Mouse (Mus musculus): ENCODE results near the gene 1700001P01Rik. TPM values are rescaled to one million over a fixed set of nuclear protein-coding genes. Genes with fewer than 3 reads are reported as not detected.
"Not testable (repeated sequence)": the region's sequence is repeated elsewhere in the genome, so short reads cannot be mapped to it uniquely, and the experiment has no call there.

The 1700001P01Rik gene
- polyA plus RNA-seq, 1 experiment: 0.38 TPM

DNA sequence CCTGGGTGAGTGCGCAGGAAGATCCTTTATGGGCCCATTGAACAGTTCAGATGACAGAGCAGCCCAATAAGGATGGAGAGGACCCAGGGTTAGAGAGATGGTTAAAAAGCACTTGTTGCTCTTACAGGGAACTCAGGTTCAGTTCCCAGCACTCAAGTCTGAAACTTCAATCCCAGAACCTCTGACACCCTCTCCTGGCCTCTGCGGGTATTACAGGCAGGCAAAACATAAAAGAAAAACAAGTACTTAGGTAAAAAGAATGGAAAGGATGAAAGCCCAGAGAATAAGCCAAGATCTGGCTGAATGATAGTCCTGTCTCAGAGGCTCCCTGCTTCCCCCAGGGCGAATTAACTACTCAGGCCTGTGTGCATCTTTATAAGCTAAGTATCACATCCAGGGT lies 36.6 kb downstream of the 1700001P01Rik start:
- Histone ChIP-seq H3K27ac (ENCODE audit: control insufficient read depth, insufficient read depth, low read length) (no peak overlapping the region), H3K4me3 (ENCODE audit: control insufficient read depth, insufficient read depth, low read length) (no peak overlapping the region), H3K36me3 (ENCODE audit: control insufficient read depth, insufficient read depth, low read length) (no peaks in the 10 kb centered on the region), H3K27me3 (ENCODE audit: control insufficient read depth, insufficient read depth, low read length) (no peaks in the 10 kb centered on the region), H3K4me1 (replicated peaks; ENCODE audit: control insufficient read depth, insufficient read depth, low read length) (peaks cover 20% of the 10 kb centered on the region)
- no peak for DNase-seq
- 96% methylated on average over 3 of the region's 3 CpGs for WGBS
- TF ChIP-seq CTCF (IDR thresholded peaks at IDR 0.05; ENCODE audit: borderline replicate concordance, control insufficient read depth, extremely low read depth, insufficient read depth, low read length, poor library complexity): no peak
- no peak for TF ChIP-seq POLR2A (IDR thresholded peaks at IDR 0.05; ENCODE audit: control insufficient read depth, extremely low read depth, insufficient read depth, low read length, poor library complexity)

DNA sequence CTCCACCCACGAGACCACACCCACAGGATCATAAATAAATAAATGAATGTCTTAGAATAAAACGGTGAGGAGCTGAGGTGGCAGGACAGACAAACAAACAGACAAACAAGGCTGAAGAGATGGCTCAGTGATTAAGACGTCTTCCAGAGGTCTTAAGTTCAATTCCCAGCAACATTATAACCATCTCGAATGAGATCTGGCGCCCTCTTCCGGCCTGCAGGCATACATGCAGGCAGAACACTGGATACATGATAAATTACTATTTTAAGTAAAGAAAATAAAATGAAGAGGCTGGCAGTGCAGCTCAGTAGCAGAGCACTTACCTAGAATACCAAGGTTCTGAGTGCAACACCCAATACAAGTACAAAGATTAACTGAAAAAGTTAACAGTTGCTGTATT lies 37.0 kb downstream of the 1700001P01Rik start:
- Histone ChIP-seq H3K27ac (ENCODE audit: control insufficient read depth, insufficient read depth, low read length) (no peak overlapping the region), H3K4me1 (replicated peaks; ENCODE audit: control insufficient read depth, insufficient read depth, low read length) (peaks cover 20% of the 10 kb centered on the region), H3K36me3 (ENCODE audit: control insufficient read depth, insufficient read depth, low read length) (no peaks in the 10 kb centered on the region), H3K4me3 (ENCODE audit: control insufficient read depth, insufficient read depth, low read length) (no peak overlapping the region), H3K27me3 (ENCODE audit: control insufficient read depth, insufficient read depth, low read length) (no peaks in the 10 kb centered on the region)
- no peak for DNase-seq
- no peak for TF ChIP-seq POLR2A (IDR thresholded peaks at IDR 0.05; ENCODE audit: control insufficient read depth, extremely low read depth, insufficient read depth, low read length, poor library complexity)
- TF ChIP-seq CTCF (IDR thresholded peaks at IDR 0.05; ENCODE audit: borderline replicate concordance, control insufficient read depth, extremely low read depth, insufficient read depth, low read length, poor library complexity): no peak
- WGBS: 82% methylated on average over 6 of the region's 6 CpGs

DNA sequence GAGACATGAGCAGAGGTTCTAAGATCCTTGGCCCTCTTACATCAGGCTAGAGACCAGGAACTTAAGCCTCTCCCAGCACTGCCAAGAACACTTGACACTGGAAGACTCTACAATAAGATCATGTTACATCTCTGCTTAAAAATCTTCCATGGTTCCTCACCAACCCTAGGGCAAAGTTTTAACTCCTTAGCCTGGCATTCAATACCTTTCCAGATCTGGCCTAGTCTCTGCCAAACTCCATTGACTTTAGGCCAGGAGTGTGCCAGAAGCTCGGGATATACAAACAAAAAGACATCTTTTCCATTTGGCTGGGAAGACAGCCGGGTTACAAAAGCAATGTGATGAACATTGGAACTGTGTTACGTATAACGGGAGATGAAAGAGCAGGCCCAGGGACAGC lies 38.1 kb downstream of the 1700001P01Rik start:
- no peak overlapping the region for H3K27ac ChIP-seq (ENCODE audit: control insufficient read depth, insufficient read depth, low read length)
- H3K27me3 ChIP-seq (ENCODE audit: control insufficient read depth, insufficient read depth, low read length): no peaks in the 10 kb centered on the region
- H3K4me1 ChIP-seq (replicated peaks; ENCODE audit: control insufficient read depth, insufficient read depth, low read length): peaks cover 11% of the 10 kb centered on the region
- no peaks in the 10 kb centered on the region for H3K36me3 ChIP-seq (ENCODE audit: control insufficient read depth, insufficient read depth, low read length)
- no peak for DNase-seq
- H3K4me3 ChIP-seq (ENCODE audit: control insufficient read depth, insufficient read depth, low read length): no peak overlapping the region
- TF ChIP-seq POLR2A (IDR thresholded peaks at IDR 0.05; ENCODE audit: control insufficient read depth, extremely low read depth, insufficient read depth, low read length, poor library complexity) (no peak), CTCF (IDR thresholded peaks at IDR 0.05; ENCODE audit: borderline replicate concordance, control insufficient read depth, extremely low read depth, insufficient read depth, low read length, poor library complexity) (no peak)
- WGBS: 91% methylated on average over 4 of the region's 4 CpGs

DNA sequence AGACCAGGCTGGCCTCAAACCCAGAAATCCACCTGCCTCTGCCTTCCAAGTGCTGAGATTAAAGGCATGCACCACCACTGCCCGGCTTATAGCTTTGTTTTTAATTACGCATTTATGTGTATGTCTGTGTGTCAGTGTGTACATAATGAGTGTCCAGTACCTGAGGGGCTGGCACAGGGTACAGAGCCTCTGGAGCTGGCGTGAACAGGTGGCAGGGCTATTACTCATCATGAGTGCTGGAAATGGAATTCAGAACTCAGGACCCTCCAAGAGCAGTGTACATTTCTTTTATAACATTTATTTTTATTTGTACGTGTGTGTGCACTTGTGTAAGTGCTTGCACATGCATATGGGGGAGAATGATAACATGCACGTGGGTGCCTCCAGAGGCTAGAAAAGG lies 39.1 kb downstream of the 1700001P01Rik start:
- Histone ChIP-seq H3K27ac (ENCODE audit: control insufficient read depth, insufficient read depth, low read length) (no peak overlapping the region), H3K4me3 (ENCODE audit: control insufficient read depth, insufficient read depth, low read length) (no peak overlapping the region), H3K4me1 (replicated peaks; ENCODE audit: control insufficient read depth, insufficient read depth, low read length) (peaks cover 6% of the 10 kb centered on the region), H3K36me3 (ENCODE audit: control insufficient read depth, insufficient read depth, low read length) (no peaks in the 10 kb centered on the region), H3K27me3 (ENCODE audit: control insufficient read depth, insufficient read depth, low read length) (no peaks in the 10 kb centered on the region)
- 94% methylated on average over 5 of the region's 5 CpGs for WGBS
- no peak for DNase-seq
- TF ChIP-seq POLR2A (IDR thresholded peaks at IDR 0.05; ENCODE audit: control insufficient read depth, extremely low read depth, insufficient read depth, low read length, poor library complexity): no peak
- no peak for TF ChIP-seq CTCF (IDR thresholded peaks at IDR 0.05; ENCODE audit: borderline replicate concordance, control insufficient read depth, extremely low read depth, insufficient read depth, low read length, poor library complexity)

GRCm38 (mm10) chr11:97734810-97735209 lies 40.9 kb downstream of the 1700001P01Rik start:
- not testable (repeated sequence) for H3K4me1 ChIP-seq (replicated peaks; ENCODE audit: control insufficient read depth, insufficient read depth, low read length); H3K27me3 ChIP-seq (ENCODE audit: control insufficient read depth, insufficient read depth, low read length); H3K4me3 ChIP-seq (ENCODE audit: control insufficient read depth, insufficient read depth, low read length); H3K27ac ChIP-seq (ENCODE audit: control insufficient read depth, insufficient read depth, low read length); DNase-seq; H3K36me3 ChIP-seq (ENCODE audit: control insufficient read depth, insufficient read depth, low read length)
- 91% methylated on average over 5 of the region's 5 CpGs for WGBS

DNA sequence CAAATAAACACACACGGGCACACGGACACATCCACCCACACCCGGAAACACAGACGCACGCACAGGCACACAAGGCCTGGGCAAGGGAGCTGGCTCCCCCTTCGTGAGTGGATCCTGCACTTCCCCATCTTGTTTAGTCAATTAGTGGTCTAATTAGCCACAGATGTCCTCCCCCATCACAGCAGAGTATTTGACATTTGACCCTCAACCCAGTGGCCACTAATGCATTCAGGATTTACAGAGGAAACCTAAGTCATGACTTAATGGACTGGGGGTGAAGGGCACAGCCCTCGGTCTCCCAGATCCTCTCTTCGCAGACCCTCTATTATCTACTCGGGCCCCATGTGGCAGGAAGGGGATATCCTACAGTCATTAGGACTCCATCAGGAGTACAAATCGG lies 42.0 kb downstream of the 1700001P01Rik start:
- WGBS: 83% methylated on average over 10 of the region's 10 CpGs
- no peak overlapping the region for H3K27ac ChIP-seq (ENCODE audit: control insufficient read depth, insufficient read depth, low read length)
- H3K4me3 ChIP-seq (ENCODE audit: control insufficient read depth, insufficient read depth, low read length): no peak overlapping the region
- TF ChIP-seq POLR2A (IDR thresholded peaks at IDR 0.05; ENCODE audit: control insufficient read depth, extremely low read depth, insufficient read depth, low read length, poor library complexity) (no peak), CTCF (IDR thresholded peaks at IDR 0.05; ENCODE audit: borderline replicate concordance, control insufficient read depth, extremely low read depth, insufficient read depth, low read length, poor library complexity) (no peak)
- no peaks in the 10 kb centered on the region for H3K36me3 ChIP-seq (ENCODE audit: control insufficient read depth, insufficient read depth, low read length)
- DNase-seq: no peak
- H3K27me3 ChIP-seq (ENCODE audit: control insufficient read depth, insufficient read depth, low read length): no peaks in the 10 kb centered on the region
- H3K4me1 ChIP-seq (replicated peaks; ENCODE audit: control insufficient read depth, insufficient read depth, low read length): peaks cover 11% of the 10 kb centered on the region

DNA sequence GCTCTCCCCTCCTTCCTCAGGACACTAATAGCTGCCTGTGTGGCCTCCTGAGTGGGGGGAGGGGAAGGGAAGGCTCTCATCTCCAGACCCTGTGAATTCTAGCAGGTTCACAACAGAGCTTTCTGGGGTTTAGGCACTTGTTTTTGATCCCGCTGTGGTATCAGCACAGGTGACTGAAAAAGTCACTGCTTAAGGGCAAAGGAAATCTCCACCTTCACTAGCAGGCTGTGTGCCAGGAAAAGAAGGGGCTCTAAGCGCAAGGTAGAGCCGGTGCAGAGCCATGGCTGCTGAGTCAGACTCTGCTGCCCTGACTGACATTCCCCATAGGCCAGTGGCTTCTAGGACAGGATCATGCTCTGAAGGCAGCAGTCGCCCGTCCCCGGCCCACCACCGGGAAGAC lies 47.0 kb downstream of the 1700001P01Rik start:
- peak overlapping the region; percentile 25; the same call in 1 of the 2 replicates for H3K27ac ChIP-seq (ENCODE audit: control insufficient read depth, insufficient read depth, low read length)
- H3K36me3 ChIP-seq (ENCODE audit: control insufficient read depth, insufficient read depth, low read length): peaks cover 24% of the 10 kb centered on the region
- no peak for TF ChIP-seq CTCF (IDR thresholded peaks at IDR 0.05; ENCODE audit: borderline replicate concordance, control insufficient read depth, extremely low read depth, insufficient read depth, low read length, poor library complexity)
- no peak for TF ChIP-seq POLR2A (IDR thresholded peaks at IDR 0.05; ENCODE audit: control insufficient read depth, extremely low read depth, insufficient read depth, low read length, poor library complexity)

More for the DNA sequence above, 47.0 kb downstream of the 1700001P01Rik start:
- WGBS: 21% methylated on average over 7 of the region's 7 CpGs
- Histone ChIP-seq H3K4me3 (ENCODE audit: control insufficient read depth, insufficient read depth, low read length) (no peak overlapping the region), H3K27me3 (ENCODE audit: control insufficient read depth, insufficient read depth, low read length) (no peaks in the 10 kb centered on the region), H3K4me1 (replicated peaks; ENCODE audit: control insufficient read depth, insufficient read depth, low read length) (peaks cover 21% of the 10 kb centered on the region)
- DNase-seq: no peak

Data from thymus, adult 2 months (tissue).